Mouse (Mus musculus) adrenal gland, adult 10 weeks (tissue): ENCODE measurements around the gene Otc. TPM values are rescaled to one million over a fixed set of nuclear protein-coding genes. Genes with fewer than 3 reads are reported as not detected.

Experiments
- polyA plus RNA-seq: library from polyadenylated mRNA; stranded (reverse); fragments of 350-450 nt; fragmentation: Illumina TruSeq; extraction: RNeasy Lipid Tissue Mini Kit (QIAGEN cat#74804); gene quantifications from one replicate; pipeline ENCODE4 v1.2.3, GENCODE M21; 2014; ENCODE audit warnings: low read depth, low replicate concordance

Gene Otc
- not detected for polyA plus RNA-seq

DNA sequence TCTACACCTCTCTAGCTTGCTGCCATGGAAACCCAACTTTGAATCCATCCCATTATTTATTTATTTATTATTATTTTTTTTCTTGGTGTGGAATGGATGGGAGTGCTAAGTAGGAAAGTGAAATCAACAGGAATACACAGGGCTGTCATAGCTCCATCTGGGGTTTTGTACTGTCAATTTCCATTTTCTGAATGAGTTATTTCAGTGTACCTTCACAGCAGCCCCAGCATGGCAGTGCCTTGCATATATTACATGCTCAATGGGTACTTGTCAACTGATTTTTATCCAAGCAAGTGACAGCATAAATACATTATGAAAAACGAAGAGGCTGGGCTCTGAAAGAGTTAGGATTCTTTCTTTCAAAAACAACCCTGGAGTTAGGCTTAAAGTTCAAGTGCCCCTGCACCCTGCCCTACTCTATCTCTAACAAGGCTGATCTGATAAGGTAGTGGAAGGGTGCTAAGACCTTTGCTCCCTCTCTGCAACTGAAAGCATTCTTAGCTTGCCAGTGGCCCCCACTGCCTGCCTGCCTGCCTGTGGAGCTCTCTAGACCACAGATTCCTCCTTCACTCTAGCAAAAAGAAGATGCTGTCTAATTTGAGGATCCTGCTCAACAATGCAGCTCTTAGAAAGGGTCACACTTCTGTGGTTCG, at the start of gene Otc:
TSS of gene Otc (plus strand) at position 454 of the 653 bp plus-strand sequence.

DNA sequence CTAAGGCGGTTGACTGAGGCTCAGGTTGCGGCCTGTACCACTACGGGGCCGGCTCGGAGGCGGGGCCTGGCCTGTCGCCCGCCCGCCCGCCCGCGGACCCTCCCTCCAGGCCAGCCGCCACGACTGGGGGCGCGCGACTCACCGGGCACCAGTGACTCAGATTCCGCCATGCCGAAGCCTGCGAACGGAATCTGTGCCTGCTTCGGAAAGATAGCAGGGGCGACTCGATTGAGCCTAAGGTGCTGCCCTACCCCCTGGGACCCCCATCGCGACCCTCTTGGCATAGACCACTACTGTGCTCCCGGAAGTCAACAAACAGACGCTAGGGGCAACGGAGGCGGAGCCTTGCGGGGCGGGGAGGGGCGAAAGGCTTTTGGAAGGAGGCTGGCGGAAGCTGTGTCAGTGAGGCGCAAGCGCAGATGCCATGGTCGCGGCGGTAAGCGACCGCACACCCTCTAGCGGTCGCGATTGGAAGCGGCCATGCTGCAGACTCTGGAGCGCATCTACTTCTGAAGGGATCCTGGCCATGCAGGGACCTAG, 35.6 kb upstream of the Otc start, which contains the start of gene Rpgr:
TSS of gene Rpgr (minus strand) at position 511 of the 540 bp plus-strand sequence.

Other genes with a start within 250 kb of the Otc start
- gene Srpx, start 134.6 kb upstream of the Otc start, polyA plus RNA-seq = 5.0 TPM
- 20.7 TPM for gene Rpgr, start 35.4 kb upstream of the Otc start, polyA plus RNA-seq
- 70.0 TPM for gene Tspan7, start 232.9 kb downstream of the Otc start, polyA plus RNA-seq